Mouse (Mus musculus): ENCODE results near the gene Napsa.

DNA sequence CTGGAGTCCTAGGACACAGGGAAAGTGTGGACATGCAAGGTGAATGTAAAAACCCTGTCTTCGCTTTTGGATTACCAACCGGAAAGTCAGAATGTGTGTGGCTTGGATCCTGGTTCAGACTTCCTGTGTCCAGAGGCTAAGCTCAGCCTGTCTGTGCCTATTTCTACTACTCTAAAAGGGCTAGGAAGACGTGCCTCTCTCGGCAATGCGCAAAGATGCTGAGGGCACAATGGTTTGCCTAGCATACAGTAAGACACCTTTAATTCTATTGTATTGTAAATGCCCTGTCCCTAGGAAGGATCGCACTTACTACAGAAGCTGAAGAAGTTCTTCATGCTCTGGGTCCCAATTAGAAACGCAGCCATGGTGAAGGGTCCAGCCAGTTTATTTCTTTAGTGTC, 33.3 kb downstream of the Napsa start:
- TF ChIP-seq CTCF (IDR thresholded peaks at IDR 0.05; ENCODE audit: control insufficient read depth, insufficient read depth, insufficient read length) (no peak), USF1 (IDR thresholded peaks at IDR 0.05; ENCODE audit: low read depth) (no peak), CEBPB (IDR thresholded peaks at IDR 0.05; ENCODE audit: low read depth) (no peak), MAX (IDR thresholded peaks at IDR 0.05) (no peak), MYOD1 (IDR thresholded peaks at IDR 0.05; ENCODE audit: control insufficient read depth, insufficient read length, low read depth) (no peak), MYOG (IDR thresholded peaks at IDR 0.05; ENCODE audit: control insufficient read depth, extremely low read depth, insufficient read length) (no peak)
